Mouse (Mus musculus): ENCODE data around the gene Dgka. TPM values are rescaled to one million over a fixed set of nuclear protein-coding genes. Genes with fewer than 3 reads are reported as not detected.

Gene Dgka
- total RNA-seq, 2 experiments from 2014 or later = 11.7 to 11.9 TPM

DNA sequence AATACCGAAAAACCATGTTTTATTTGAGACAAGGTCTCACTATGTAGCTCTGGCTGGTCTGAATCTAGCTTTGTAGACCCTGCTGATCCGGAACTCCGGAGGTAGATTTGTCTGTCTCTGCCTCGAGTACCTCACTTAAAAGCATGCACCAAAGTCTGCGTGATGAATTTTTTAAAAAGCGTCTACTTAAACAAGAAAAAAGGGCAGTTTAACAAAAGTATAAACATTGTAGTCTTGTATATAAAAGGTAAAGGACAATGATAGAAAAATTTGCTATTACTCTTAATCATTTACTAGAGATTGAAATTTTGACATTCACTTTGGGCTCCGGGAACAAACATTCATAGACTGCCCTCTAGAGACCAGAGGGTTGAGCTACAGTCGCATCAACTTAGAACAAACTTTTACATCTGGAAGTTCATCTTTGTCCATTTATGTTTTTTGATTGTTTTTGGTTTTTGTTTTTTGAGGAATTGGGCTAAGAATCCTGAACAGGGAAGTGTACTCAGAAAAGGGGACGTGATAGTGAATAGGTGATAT lies 70.1 kb downstream of the Dgka start:
- no peak for DNase-seq (ENCODE audit: low spot score)
- intact Hi-C loops (cut with DNase I) = loop anchor here (5.0 kb wide), 2 partner anchors 47 to 107 kb away; partner anchors contain the start of genes Pa2g4 and Rps26

- intact Hi-C loops (cut with DNase I) = loop anchor here (2.0 to 5.0 kb wide), 3 partner anchors 47 to 107 kb away; partner anchors contain the start of genes Pa2g4 and Rps26
- DNase-seq (ENCODE audit: low spot score) = peak; percentile 71
These were observed 70.7 kb downstream of the Dgka start, which contains the start of gene Suox for GRCm38 (mm10) chr10:128673763-128674468. Gene Suox (minus strand): TSS chr10:128674073.

DNA sequence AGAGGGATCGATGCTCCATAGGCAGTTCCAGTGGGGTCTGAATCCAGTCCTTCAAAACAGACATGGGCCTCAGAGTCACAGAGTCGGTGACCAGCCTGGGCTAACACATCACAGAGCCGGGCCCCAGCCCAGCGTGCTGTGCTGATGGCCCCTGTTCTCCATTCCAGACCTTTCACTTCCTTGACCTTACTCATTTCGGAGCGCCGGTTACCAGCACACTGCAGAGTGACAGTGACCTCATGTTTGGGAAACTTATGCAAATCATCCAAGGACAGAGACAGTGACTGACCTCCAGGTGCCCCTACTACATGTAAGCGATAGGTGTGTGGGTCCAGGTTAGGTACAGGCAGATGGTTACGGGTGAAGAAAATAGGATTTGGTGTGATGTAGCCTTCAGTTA lies 73.5 kb downstream of the Dgka start:
- intact Hi-C loops (cut with DNase I) = loop anchor here (5.0 kb wide), 2 partner anchors 44 to 104 kb away; partner anchors contain the start of genes Pa2g4 and Rps26
- DNase-seq (ENCODE audit: low spot score) = no peak

Other genes with a start within 250 kb of the Dgka start
- 1 to 10 TPM; 2.5 to 2.9 TPM for gene Myl6b, start 246.2 kb downstream of the Dgka start, total RNA-seq (2021)
- gene Esyt1, start 219.0 kb downstream of the Dgka start, total RNA-seq (2021) = 10 to 100 TPM; 16.8 to 19.0 TPM
- gene Zc3h10, start 197.1 kb downstream of the Dgka start, total RNA-seq (2021) = 1 to 10 TPM; 7.6 to 9.1 TPM
- gene Rpl41, start 195.6 kb downstream of the Dgka start, total RNA-seq (2021) = 1,000 to 10,000 TPM; 1,495 to 1,582 TPM
- gene Pa2g4, start 178.9 kb downstream of the Dgka start, total RNA-seq (2021) = 10 to 100 TPM; 45.8 to 48.6 TPM
- gene Erbb3, start 155.2 kb downstream of the Dgka start, total RNA-seq (2021) = 1 to 10 TPM; 8.3 to 8.6 TPM
- gene Rps26, start 118.1 kb downstream of the Dgka start, total RNA-seq (2021) = 100 to 1,000 TPM; 253 to 266 TPM
- gene Ikzf4, start 98.9 kb downstream of the Dgka start, total RNA-seq (2021) = 1 to 10 TPM in 1 of 2 experiments, under 1 TPM in 1; 0.52 to 1.2 TPM
- 10 to 100 TPM; 22.1 to 23.1 TPM for gene Suox, start 70.8 kb downstream of the Dgka start, total RNA-seq (2021)
- gene Rab5b, start 48.6 kb downstream of the Dgka start, total RNA-seq (2021) = 10 to 100 TPM; 68.9 to 72.5 TPM
- under 1 TPM; 0.49 to 0.89 TPM for gene Pmel, start 40.7 kb downstream of the Dgka start, total RNA-seq (2021)
- 10 to 100 TPM; 12.7 to 15.7 TPM for gene Cdk2, start 39.8 kb downstream of the Dgka start, total RNA-seq (2021)
- 1 to 10 TPM; 6.8 to 8.6 TPM for gene Pym1, start 3.0 kb upstream of the Dgka start, total RNA-seq (2021)
- gene Mmp19, start 46.1 kb upstream of the Dgka start, total RNA-seq (2021) = 1 to 10 TPM; 3.1 to 3.2 TPM
- gene Dnajc14, start 59.2 kb upstream of the Dgka start, total RNA-seq (2021) = 10 to 100 TPM; 31.8 to 38.2 TPM
- gene Tmem198b, start 59.5 kb upstream of the Dgka start, total RNA-seq (2021) = 1 to 10 TPM; 5.8 to 6.4 TPM
- 10 to 100 TPM; 38.7 to 44.0 TPM for gene Sarnp, start 72.5 kb upstream of the Dgka start, total RNA-seq (2021)
- gene Ormdl2, start 76.8 kb upstream of the Dgka start, total RNA-seq (2021) = 1 to 10 TPM; 7.6 to 9.2 TPM
- gene Gdf11, start 146.9 kb upstream of the Dgka start, total RNA-seq (2021) = 1 to 10 TPM; 2.3 to 2.6 TPM
- 100 to 1,000 TPM; 110 to 123 TPM for gene Cd63, start 156.1 kb upstream of the Dgka start, total RNA-seq (2021)
- gene Rdh5, start 178.0 kb upstream of the Dgka start, total RNA-seq (2021) = 1 to 10 TPM; 5.0 to 7.9 TPM
- gene Bloc1s1, start 179.2 kb upstream of the Dgka start, total RNA-seq (2021) = 100 to 1,000 TPM; 183 to 185 TPM
- gene Itga7, start 189.0 kb upstream of the Dgka start, total RNA-seq (2021) = 100 to 1,000 TPM; 165 to 176 TPM
- gene Mettl7b, start 216.1 kb upstream of the Dgka start, total RNA-seq (2021) = not detected
- gene Olfr9, start 244.6 kb upstream of the Dgka start, total RNA-seq (2021) = not detected

Measured in heart, postnatal 25 days (tissue).